Mouse (Mus musculus) gastrocnemius, adult 18-20 months (tissue): ENCODE data around the gene Ccnq. TPM values are rescaled to one million over a fixed set of nuclear protein-coding genes. Genes with fewer than 3 reads are reported as not detected.

Source experiments
- DNase-seq: peaks from one replicate; pipeline ENCODE4 v3.0.0; 2021; ENCODE audit warnings: low spot score
- long read RNA-seq, 2 experiments: library from polyadenylated mRNA; stranded (forward); transcript quantifications; one replicate each; pipeline ENCODE4 v2.0.0; 2021
- total RNA-seq, 2 experiments: library from RNA; stranded (reverse); gene quantifications; 2 replicates each; pipeline ENCODE4 v1.2.3; 2021

Ccnq gene
- total RNA-seq, result 10 to 100 TPM; 11.1 to 11.8 TPM
- long read RNA-seq, experiment 1, transcript Ccnq-201 (1 exons, 1,224 nt), result major isoform, 15 of 15 reads
- long read RNA-seq, experiment 1, partial matches to known transcripts, result 0 of 15 reads
- long read RNA-seq, experiment 1, other reads (novel, unspliced or antisense), result 0 of 15 reads
- long read RNA-seq, experiment 2, transcript Ccnq-201 (1 exons, 1,224 nt), result major isoform, 15 of 15 reads
- long read RNA-seq, experiment 2, partial matches to known transcripts, result 0 of 15 reads
- long read RNA-seq, experiment 2, other reads (novel, unspliced or antisense), result 0 of 15 reads

DNA sequence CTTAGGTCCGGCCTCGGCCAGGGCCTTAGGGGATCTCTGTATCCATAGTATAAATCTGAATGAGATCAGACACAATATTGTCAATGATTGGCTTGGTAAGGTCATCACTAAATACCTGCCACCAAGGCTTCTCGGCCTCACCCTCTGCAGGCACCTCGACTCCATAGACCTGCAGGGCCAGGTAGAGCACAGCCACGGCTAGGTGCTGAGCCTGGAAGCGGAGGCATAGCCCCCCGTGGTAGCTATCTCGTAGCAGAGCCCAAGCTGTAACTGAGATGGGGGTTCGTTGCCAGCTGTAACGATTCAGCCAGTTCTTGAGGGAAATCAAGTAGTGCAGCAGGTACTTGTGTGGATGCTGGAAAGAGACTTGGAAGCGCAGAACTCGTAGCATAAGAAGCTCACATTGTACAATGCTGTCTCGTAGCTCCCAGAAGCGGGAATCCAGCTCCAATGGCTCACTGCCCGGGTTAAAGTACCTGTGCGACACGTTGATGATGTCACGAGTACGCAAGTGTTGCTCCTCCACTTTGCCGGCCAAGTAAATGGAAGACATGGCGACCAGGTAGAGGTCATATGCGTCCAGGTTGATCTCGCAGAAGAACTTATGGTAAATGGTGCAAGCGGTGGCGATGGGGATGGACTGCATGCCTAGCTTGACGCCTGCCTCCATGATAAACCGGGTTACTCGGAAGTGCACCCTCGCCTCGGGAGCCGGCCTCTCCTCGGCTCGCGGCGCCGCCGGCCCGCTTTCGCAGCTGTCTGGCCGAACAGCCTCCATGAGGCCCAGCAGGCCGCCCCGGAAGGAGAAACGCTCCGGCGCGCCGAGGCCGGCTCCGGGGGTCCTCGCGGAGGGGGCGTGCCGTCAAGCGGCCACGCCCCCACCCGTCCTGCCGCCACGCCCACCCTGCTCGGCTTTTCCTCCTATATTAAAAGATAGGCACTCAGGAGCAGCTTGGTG lies at the start of gene Ccnq:
TSS of gene Ccnq (minus strand) at position 845 of the 958 bp plus-strand sequence.
- DNase-seq, result peak; percentile 50

DNA sequence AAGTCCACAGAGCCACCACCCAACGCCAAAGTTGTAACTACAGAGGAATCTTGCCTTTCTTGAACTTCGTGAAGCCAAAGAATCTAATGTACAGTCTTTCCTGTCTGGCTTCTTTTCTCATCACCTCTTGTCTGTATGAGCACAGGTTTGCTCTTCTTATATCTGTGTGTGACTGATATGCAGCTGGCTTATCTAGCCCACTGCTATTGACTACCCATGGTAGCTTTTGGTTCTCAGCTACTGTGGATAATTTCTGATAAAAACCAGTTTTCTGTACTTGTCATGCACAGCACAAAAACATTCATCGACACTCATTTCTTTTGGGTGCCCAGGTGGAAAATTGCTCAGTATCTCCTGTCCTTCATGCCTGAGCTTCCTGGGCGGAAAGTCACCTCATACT lies 49.6 kb upstream of the Ccnq start:
- DNase-seq, result no peak

DNA sequence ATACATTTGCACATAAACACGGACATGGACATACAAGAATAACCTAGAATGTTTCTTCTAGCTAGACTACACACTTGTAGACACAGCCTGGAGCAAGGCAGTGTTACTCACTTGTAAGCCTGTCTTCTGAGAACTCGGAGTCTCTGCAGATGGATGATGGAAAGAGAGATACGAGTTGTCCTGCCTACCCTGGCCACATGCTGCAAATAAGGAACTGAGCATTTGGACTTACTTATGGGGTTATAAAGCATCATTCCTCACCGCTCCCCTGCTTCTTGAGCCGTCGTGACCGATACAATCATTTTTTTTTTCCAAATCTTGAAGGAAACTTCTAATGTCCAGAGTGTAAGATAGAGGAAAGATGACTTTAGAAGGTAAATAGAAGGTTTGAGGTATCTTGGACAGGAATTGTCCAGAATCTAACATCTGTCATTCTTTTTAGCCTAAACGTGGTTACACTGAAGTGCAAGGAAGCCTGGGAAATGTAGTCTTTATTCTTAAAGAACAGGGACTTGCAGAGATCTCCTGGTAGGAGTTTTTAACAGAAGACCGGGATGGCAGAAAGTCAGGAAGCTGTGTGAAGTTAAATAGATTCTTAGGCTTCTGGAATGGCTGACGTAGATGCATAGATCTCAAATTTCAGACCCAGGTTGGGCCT lies 44.7 kb upstream of the Ccnq start:
- DNase-seq, result no peak

DNA sequence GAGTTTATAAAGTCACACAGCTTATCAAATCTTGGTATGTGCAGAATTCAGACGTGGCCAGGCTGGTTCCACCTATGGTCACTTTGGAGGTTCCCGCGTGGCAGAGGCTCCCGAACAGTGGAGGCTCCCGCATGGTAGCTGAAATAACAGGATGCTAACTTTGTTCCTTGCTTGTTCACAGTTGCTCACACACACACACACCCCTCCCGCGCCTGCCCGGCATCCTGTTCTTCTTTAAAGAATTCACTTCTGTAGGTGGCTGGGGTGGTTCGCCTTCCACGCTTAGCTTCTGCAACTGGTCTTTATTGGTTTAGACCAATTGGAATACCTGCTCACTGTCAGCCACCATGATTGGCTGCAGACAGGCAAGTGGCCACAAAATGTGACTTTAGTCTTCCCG lies 41.6 kb upstream of the Ccnq start:
- no peak for DNase-seq

DNA sequence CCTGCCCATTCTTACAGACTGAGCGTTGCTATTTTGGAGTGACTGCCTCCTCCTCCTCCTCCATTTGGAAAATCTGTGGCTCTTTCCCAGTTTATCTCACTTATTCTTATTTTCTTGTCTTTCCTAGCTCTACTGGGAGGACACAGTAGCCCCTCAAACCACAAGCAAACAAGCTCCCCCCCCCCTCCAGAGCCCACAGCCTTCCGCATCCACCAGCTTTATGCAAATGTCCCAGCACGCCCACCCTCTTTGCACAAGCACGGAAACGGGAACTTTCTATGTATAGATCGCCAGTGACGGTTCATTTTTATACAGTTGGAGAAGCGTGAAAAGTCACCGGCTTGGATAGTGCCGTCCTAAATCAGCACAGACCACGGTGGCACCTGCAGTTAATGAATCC lies 40.9 kb upstream of the Ccnq start:
- no peak for DNase-seq

DNA sequence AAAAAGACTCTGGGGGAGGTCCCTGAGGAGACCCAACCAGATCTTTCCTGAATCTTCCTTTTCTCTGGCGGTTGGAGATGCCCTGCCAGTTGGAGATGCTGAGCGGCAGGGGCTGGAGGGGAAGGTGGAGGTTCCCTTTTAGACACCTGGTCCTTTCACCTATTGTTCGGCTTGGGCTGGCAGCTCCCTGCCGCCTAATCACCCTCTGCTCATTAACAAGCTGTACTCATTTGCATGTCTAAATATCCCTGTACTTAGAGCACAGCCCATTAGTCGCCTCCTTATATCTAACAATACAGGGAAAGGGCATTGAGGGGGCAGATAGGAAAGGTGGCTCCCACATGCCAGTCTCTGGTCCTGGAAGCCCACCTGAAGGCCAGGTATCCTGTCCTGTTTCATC lies 40.5 kb upstream of the Ccnq start:
- no peak for DNase-seq

DNA sequence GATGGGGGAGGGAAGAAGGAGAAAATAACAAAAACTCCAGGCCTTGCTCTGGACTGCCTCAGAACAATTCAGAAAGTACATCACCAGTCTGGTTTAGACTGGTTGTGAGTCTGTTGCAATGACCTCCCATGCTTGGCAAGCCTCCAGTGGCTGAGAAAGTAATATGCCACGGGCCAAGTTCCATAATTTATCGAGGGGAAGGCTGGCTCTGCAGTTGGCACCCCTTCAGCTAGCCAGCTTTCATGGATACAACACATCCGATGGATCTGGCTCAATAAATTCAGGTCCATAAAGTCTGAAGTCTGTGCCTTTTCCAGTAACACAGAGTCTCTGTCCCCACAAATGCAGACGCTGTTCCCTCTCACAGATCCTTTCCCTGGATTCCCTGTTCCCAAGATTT lies 40.1 kb upstream of the Ccnq start:
- peak; percentile 27 for DNase-seq

DNA sequence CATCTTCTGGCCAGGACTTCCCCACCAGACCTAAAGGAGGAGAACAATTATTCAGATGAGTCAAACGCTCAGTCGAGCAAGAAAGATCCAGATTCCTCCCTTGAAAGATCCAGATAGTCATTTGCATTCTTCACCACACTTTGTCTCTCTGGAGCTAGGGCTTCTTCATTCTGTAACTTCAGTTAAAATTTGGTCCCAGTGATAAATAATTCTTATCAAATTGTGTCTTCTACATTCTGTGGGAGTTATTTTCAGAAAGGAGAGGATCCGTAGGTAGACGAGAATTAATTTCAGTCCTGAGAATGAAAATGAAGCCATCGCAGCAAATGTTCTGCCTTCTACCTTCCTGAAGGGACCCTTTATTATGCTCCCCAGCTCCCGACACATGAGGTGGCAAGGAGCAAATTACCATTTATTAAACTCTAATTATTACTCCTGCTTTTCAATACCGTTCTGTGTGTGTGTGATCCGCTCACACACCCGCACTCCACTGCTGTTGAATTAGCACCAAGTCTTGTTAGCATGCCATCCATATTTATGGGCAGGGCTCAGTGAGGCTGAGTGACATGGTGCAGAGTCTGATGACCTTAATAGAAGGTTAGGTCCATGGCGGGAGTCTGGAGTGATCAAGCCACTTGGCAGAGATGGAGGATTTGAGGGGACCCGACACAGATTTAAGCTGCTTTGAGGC lies 38.0 kb upstream of the Ccnq start:
- DNase-seq, result no peak

DNA sequence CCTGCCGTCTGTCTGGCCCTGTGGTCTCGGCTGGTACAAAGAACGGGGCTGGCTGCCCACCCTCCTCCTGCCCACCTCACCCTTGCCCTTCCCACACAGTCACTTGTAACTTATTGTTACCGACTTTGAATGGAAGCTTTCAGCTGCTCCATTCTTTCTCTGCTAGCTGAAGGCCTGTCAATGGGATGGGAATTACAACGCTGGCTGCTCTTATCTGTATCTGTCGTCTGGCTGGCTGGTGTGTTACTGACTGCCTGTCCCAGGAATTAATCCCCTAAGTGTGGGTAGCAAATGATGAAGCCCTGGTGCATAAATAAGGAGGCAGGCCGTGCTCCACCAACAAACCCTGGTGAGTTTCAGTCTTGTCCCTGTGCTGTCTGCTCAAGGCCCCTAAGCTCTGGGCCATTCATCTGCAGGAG lies 34.5 kb upstream of the Ccnq start:
- DNase-seq, result no peak

DNA sequence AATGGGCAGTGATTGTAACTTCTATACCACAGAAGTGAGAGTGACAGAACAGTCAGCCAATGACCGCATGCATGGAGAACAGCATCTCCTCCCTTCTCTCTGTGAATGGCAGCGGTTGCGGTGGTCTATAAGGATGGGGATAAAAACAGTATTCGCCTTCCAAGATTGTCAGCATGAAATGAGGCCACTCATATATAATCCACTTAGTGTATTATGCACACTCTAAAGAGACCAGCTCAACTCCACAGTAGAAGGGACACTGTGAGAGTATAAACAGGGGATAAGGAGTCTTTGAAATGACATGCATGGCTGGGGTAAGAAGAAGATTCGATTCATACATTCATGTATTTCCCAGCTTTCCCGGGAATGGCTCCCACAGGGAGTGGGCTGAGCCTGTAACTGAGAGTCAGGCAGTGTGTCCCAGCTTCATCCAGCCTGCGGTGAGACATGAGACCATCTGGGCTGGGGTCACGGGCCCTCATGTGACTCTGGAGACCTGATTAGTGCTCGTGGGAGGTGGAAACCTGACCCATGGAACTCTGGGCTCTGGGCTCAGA lies 31.3 kb upstream of the Ccnq start:
- no peak for DNase-seq

DNA sequence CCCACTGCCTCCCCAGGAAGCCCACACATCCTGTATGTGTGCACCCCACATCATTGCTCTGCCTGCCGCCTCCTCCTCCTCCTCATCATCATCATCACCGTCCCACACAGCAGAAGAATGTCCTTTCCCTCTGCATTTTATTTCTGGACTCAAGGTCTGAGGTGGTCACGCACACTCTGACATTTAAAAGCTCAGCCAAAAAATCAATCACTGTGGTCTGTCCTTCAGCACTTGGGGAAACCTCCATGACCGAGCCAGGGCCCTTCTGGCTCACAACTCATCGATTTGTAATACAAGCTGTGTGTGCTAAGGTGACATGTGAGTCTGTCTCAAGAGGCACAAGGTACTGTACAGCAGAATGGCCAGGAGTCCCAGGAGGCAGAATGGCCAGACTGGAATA lies 30.8 kb upstream of the Ccnq start:
- no peak for DNase-seq

DNA sequence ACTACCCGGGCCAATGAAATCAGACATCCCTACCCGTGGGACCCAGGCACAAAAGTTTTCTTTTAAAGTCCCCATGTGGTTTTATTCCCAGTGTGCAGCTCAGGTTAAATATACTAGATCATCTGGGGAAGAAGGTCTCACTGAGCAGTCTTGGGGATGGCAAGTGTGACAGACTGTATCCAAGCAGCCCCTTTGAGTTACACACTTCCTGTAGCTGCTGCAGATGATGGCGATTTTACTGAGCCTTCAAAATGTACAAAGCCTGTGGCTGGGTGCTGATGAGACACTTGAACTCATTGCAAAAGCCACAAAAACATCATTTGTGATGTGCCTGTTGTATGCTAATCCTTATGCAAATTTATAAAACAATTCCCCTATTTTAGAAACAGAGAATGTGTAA lies 29.0 kb upstream of the Ccnq start:
- no peak for DNase-seq

DNA sequence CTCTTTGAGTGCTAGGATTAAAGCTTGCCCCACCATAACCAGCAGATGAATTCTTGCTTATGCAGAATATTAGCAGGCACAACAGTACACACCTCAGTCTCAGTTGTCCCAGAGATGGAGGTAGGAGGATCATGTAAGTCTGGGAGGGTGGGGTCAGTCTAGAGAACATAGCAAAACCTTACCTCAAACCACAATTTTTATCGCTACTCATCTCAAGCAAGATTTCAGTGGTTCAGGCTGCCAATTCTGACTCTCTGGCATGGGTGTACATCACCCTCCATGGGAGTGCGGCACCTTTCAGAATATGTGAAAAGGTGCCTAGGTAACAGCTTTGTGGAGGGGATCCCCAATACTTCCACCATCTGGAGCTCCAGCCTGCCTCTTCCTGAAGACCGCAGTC lies 28.5 kb upstream of the Ccnq start:
- DNase-seq, result no peak

DNA sequence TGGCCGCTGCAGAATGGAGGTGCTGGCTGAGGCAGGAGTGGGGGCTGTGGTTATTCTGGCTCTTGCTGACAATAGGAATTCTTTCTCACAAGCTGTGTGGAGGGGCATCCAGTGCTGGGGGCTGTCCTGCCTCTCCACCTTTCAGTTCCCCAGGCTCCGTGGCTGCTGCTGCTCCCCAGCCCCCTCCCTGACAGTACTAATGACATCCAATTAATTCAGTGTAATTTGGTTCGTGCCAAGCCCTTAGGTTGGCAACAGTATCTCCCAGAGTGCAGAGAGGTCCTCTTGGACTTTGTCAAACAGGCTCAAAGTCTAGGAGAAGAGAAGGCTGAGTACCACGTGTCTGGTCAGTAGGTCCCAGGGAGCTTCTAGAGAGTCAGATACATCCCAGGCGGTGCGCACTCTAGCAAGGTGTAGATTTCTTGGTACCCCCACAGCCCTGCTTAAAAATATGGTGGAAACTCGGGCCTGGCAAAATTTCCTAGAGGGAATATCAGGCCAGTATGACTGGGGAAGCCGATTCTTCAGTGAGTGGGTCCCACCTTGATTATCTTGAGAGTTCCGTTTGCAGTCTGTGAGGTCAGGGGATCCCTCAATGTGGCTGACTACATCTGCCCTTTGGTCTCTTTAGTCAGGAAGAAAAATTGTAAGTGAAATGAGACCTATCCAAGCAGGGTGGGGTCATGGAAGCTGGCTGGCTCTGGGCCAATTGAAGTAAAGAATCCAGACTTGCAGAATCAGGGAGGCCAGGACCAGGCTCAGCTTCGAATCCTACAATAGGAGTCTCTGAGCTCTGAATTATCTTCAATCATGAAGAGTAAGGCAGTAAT lies 26.5 kb upstream of the Ccnq start:
- no peak for DNase-seq

DNA sequence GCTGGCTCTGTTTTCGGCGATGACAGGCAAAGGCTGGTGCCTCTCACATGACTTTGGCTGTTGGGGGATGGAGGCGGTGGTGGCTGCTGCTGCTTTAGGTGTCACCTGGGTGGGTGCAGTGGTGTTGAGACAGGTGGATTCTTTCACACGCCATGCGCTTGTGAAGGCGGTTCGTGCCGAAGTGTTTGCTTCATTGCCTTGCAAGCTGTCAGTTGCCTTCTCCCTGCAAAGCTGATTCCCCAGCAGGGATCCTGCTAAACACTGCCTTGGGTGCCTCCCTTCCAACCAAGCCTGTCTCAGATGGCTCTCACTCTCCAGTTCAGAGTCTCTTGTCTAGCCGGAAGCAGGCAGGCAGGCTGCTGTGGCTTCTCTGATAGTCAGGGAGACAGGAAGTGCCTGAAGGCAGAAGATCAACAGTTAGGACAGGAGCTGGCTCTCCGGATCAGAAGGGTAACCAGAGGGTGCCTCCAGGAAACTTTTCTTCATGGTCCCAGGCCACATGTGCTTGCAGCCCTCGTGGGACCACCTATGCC lies 20.3 kb upstream of the Ccnq start:
- no peak for DNase-seq

DNA sequence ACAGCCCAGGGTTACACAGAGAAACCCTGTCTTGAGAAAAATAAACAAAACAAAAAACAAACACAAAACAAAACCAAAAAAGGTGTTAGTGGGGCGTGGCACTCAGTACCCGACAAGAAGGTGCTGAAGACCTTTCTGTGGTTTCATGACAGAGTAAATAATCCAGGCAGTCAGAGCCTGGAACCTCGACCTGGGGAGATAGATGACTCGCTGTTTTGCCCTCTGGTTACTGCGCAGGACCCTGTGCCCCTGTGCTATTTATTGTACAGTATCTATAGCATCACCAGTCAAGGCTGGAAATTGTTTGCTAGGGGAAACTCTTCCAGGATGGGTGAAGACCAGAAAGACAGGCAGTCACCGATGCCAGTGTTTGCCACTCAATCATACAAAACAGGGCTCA lies 18.9 kb upstream of the Ccnq start:
- DNase-seq, result no peak

DNA sequence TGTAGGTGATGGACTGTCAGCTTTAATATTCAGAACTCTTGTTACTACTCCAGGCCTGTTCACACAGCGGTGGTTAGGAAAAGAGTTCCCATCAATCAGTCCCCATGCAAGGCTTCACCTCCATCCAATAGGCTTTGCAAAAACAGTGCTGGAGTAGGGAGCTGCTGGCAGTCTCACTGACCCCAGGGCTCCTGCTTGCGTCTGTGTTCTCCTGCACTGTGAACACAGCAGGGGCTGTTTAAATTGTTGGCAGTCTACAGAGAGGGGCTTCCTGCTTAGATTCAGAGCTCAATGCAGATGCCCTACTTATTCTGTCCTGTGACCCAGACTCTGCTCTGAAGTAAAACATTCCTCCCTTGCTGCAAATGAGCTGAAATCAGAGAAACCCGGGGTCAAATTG lies 17.2 kb upstream of the Ccnq start:
- no peak for DNase-seq

DNA sequence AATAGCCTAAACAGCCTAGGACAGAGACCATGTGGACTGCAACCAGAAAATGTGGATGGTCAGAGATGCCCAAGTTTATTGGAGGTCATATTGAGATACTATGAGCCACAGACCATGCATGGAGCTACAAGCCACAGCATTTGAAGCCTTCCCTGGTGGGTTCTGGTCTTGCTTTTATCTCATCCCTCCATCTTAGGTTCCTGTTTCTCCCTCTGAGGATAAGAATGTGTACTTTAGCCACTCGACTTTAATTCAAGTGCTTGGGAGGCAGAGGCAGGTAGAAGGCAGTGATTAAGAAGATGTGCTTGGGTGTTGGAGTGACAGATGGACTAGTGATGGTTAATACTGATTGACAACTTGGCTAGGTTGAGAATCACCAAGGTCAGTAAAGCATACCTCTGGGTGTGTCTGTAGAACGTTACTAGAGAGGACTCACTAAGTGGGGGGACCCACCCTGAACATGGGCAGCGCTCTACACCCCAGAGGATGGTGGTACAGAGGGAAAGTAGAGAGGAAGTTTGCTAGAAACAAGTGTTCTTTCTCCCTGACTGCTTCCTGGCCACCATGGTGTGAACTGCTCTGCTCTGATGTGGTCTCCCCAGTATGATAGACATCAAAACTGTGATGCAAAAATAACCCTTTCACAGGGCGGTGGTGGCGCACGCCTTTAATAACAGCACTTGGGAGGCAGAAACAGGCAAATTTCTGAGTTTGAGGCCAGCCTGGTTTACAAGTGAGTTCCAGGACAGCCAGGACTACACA lies 14.7 kb upstream of the Ccnq start:
- no peak for DNase-seq

DNA sequence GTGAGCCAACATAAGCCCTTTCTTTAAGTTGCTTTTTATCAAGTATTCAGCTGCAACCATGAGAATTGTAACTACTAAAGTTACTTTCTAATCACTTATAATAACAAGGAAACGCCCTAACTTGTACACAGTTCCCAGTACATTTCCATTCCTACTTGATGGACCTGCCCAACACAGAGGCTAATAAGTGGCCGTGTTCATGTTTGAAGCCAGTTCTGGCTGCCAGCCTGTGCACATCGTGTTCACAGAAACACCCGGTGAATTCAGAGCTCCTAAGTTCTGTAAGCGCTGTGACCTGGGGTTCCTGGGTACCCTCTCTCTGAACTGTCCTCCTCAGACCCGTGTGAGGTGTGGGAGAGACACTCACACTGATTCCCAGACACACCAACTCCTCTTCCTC lies 13.3 kb upstream of the Ccnq start:
- DNase-seq, result no peak
